Mouse (Mus musculus): ENCODE results near the gene Ttll6. TPM values are rescaled to one million over a fixed set of nuclear protein-coding genes. Genes with fewer than 3 reads are reported as not detected.

Ttll6 gene
- polyA plus RNA-seq, 1 experiment from 2014 or later, result not detected

- 1% methylated on average over 25 of the region's 25 CpGs for WGBS
- H3K36me3 ChIP-seq (ENCODE audit: control insufficient read depth, insufficient read depth, low read length), result no peaks in the 10 kb centered on the region
- no peak overlapping the region for H3K4me3 ChIP-seq (replicated peaks; ENCODE audit: low read depth, low read length)
- H3K27ac ChIP-seq (replicated peaks; ENCODE audit: low read depth, low read length), result no peak overlapping the region
- no peaks in the 10 kb centered on the region for H3K9me3 ChIP-seq (ENCODE audit: control insufficient read depth, low read length)
- no peaks in the 10 kb centered on the region for H3K4me1 ChIP-seq (ENCODE audit: control insufficient read depth, insufficient read depth, low read length)
- no peak for ATAC-seq (ENCODE audit: low FRiP score, low TSS enrichment)
- peaks cover 95% of the 10 kb centered on the region for H3K27me3 ChIP-seq (ENCODE audit: control insufficient read depth, insufficient read depth, low read length)
- DNase-seq, result no peak
- H3K4me2 ChIP-seq (ENCODE audit: low read length), result no peak overlapping the region
- no peak overlapping the region for H3K9ac ChIP-seq (replicated peaks; ENCODE audit: low read length)
Observed at GRCm38 (mm10) chr11:96172511-96173287, 39.1 kb downstream of the Ttll6 start.

DNA sequence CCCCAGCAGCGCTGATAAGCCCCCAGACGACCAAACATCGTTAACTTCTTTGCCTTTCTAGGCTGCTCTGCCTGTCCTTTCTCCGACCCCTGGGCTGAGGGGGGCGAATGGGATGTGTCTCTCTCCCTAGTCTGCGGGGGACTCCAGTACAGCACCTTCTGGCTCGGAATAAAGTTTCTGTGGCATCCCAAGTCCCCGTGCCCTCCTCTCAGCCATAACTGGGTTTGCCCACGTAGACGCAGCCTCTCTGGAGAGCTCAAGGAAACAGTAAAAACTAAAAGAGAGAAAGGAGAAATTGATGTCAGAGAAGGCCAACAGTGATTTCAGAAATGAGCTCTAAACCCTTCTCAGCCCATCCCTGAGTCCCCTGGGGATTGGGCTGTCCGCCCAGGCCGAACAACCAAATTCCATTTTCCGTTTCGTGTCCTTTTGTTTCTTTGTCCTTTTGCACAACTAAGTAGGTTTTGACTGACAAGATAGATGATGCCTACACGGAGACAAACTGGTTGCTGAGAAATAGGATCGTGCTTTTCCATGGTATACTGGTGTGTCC, 39.8 kb downstream of the Ttll6 start:
- H3K4me1 ChIP-seq (ENCODE audit: control insufficient read depth, insufficient read depth, low read length), result no peaks in the 10 kb centered on the region
- DNase-seq, result no peak
- no peaks in the 10 kb centered on the region for H3K36me3 ChIP-seq (ENCODE audit: control insufficient read depth, insufficient read depth, low read length)
- ATAC-seq (ENCODE audit: low FRiP score, low TSS enrichment), result no peak
- no peaks in the 10 kb centered on the region for H3K9me3 ChIP-seq (ENCODE audit: control insufficient read depth, low read length)
- H3K4me3 ChIP-seq (replicated peaks; ENCODE audit: low read depth, low read length), result no peak overlapping the region
- 1% methylated on average over 16 of the region's 16 CpGs for WGBS
- no peak overlapping the region for H3K4me2 ChIP-seq (ENCODE audit: low read length)
- no peak overlapping the region for H3K27ac ChIP-seq (replicated peaks; ENCODE audit: low read depth, low read length)
- no peak overlapping the region for H3K9ac ChIP-seq (replicated peaks; ENCODE audit: low read length)
- peaks cover 96% of the 10 kb centered on the region for H3K27me3 ChIP-seq (ENCODE audit: control insufficient read depth, insufficient read depth, low read length)

DNA sequence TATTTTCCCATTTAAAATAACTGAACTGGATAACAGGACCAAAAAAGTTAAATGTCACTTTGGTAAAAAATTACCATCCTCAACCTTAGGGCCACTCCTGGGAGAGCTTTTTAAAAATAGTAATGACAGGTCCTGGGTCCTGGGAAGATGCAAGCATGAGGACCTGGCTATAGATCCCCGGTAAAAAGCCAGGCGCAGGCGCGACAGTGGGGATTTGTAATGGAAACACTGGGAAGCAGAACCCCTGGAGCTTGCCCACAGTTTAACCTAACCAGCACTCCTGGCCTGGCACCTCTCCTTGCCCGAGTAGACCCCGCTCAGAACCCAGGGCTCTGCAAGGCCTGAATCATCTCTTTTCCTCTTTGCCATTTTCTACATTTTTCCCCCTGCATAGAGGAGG, 41.3 kb downstream of the Ttll6 start:
- H3K27ac ChIP-seq (replicated peaks; ENCODE audit: low read depth, low read length), result no peak overlapping the region
- no peaks in the 10 kb centered on the region for H3K4me1 ChIP-seq (ENCODE audit: control insufficient read depth, insufficient read depth, low read length)
- no peak overlapping the region for H3K4me3 ChIP-seq (replicated peaks; ENCODE audit: low read depth, low read length)
- peaks cover 96% of the 10 kb centered on the region for H3K27me3 ChIP-seq (ENCODE audit: control insufficient read depth, insufficient read depth, low read length)
- no peaks in the 10 kb centered on the region for H3K36me3 ChIP-seq (ENCODE audit: control insufficient read depth, insufficient read depth, low read length)
- DNase-seq (no peak), ATAC-seq (ENCODE audit: low FRiP score, low TSS enrichment) (no peak)
- H3K9ac ChIP-seq (replicated peaks; ENCODE audit: low read length), result no peak overlapping the region
- no peaks in the 10 kb centered on the region for H3K9me3 ChIP-seq (ENCODE audit: control insufficient read depth, low read length)
- no peak overlapping the region for H3K4me2 ChIP-seq (ENCODE audit: low read length)
- WGBS, result 2% methylated on average over 6 of the region's 6 CpGs

GRCm38 (mm10) chr11:96175511-96175910, 41.9 kb downstream of the Ttll6 start:
- no peaks in the 10 kb centered on the region for H3K9me3 ChIP-seq (ENCODE audit: control insufficient read depth, low read length)
- no peak for ATAC-seq (ENCODE audit: low FRiP score, low TSS enrichment)
- no peak overlapping the region for H3K9ac ChIP-seq (replicated peaks; ENCODE audit: low read length)
- DNase-seq, result no peak
- no peaks in the 10 kb centered on the region for H3K36me3 ChIP-seq (ENCODE audit: control insufficient read depth, insufficient read depth, low read length)
- under 1% methylated on average over 17 of the region's 17 CpGs for WGBS
- H3K4me2 ChIP-seq (ENCODE audit: low read length), result no peak overlapping the region
- no peak overlapping the region for H3K4me3 ChIP-seq (replicated peaks; ENCODE audit: low read depth, low read length)
- H3K27ac ChIP-seq (replicated peaks; ENCODE audit: low read depth, low read length), result no peak overlapping the region
- no peaks in the 10 kb centered on the region for H3K4me1 ChIP-seq (ENCODE audit: control insufficient read depth, insufficient read depth, low read length)
- peaks cover 96% of the 10 kb centered on the region for H3K27me3 ChIP-seq (ENCODE audit: control insufficient read depth, insufficient read depth, low read length)

GRCm38 (mm10) chr11:96175951-96176530, 42.5 kb downstream of the Ttll6 start:
- H3K36me3 ChIP-seq (ENCODE audit: control insufficient read depth, insufficient read depth, low read length), result no peaks in the 10 kb centered on the region
- no peak overlapping the region for H3K4me2 ChIP-seq (ENCODE audit: low read length)
- 4% methylated on average over 9 of the region's 9 CpGs for WGBS
- no peaks in the 10 kb centered on the region for H3K9me3 ChIP-seq (ENCODE audit: control insufficient read depth, low read length)
- no peak overlapping the region for H3K9ac ChIP-seq (replicated peaks; ENCODE audit: low read length)
- no peak overlapping the region for H3K27ac ChIP-seq (replicated peaks; ENCODE audit: low read depth, low read length)
- ATAC-seq (ENCODE audit: low FRiP score, low TSS enrichment), result no peak
- H3K4me3 ChIP-seq (replicated peaks; ENCODE audit: low read depth, low read length), result no peak overlapping the region
- DNase-seq, result no peak
- H3K27me3 ChIP-seq (ENCODE audit: control insufficient read depth, insufficient read depth, low read length), result peaks cover 96% of the 10 kb centered on the region
- H3K4me1 ChIP-seq (ENCODE audit: control insufficient read depth, insufficient read depth, low read length), result no peaks in the 10 kb centered on the region

DNA sequence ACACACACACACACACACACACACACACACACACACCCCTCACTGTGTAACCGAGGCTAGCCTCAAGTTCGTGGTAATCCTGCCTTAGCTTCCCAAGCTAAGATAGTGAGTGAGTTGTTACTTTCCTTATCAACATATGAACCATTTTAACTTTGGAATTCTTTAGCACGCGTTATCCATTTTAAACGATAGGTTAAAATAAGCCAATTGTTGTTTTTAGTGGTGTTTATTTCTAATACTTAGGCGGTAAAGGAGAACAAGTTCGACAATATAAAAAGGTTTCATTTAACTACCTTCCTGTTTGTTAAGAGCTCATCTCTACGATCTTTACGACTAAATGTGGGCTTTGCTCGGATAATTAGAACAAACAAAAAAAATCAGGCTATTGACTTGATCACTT, 43.3 kb downstream of the Ttll6 start:
- Histone ChIP-seq H3K4me1 (ENCODE audit: control insufficient read depth, insufficient read depth, low read length) (no peaks in the 10 kb centered on the region), H3K27me3 (ENCODE audit: control insufficient read depth, insufficient read depth, low read length) (peaks cover 96% of the 10 kb centered on the region), H3K9ac (replicated peaks; ENCODE audit: low read length) (no peak overlapping the region), H3K36me3 (ENCODE audit: control insufficient read depth, insufficient read depth, low read length) (no peaks in the 10 kb centered on the region), H3K9me3 (ENCODE audit: control insufficient read depth, low read length) (no peaks in the 10 kb centered on the region), H3K4me2 (ENCODE audit: low read length) (no peak overlapping the region), H3K4me3 (replicated peaks; ENCODE audit: low read depth, low read length) (no peak overlapping the region), H3K27ac (replicated peaks; ENCODE audit: low read depth, low read length) (no peak overlapping the region)
- ATAC-seq (ENCODE audit: low FRiP score, low TSS enrichment) (no peak), DNase-seq (no peak)
- WGBS, result 4% methylated on average over 10 of the region's 10 CpGs

- ATAC-seq (ENCODE audit: low FRiP score, low TSS enrichment) (no peak), DNase-seq (no peak)
Observed at GRCm38 (mm10) chr11:96177546-96178174, 44.1 kb downstream of the Ttll6 start.

GRCm38 (mm10) chr11:96178356-96178755, 44.8 kb downstream of the Ttll6 start:
- 1% methylated on average over 8 of the region's 8 CpGs for WGBS
- ATAC-seq (ENCODE audit: low FRiP score, low TSS enrichment), result no peak

More at GRCm38 (mm10) chr11:96177546-96178174, 44.1 kb downstream of the Ttll6 start:
- Histone ChIP-seq H3K4me3 (replicated peaks; ENCODE audit: low read depth, low read length) (no peak overlapping the region), H3K4me2 (ENCODE audit: low read length) (no peak overlapping the region), H3K9ac (replicated peaks; ENCODE audit: low read length) (no peak overlapping the region), H3K36me3 (ENCODE audit: control insufficient read depth, insufficient read depth, low read length) (no peaks in the 10 kb centered on the region), H3K4me1 (ENCODE audit: control insufficient read depth, insufficient read depth, low read length) (no peaks in the 10 kb centered on the region), H3K27ac (replicated peaks; ENCODE audit: low read depth, low read length) (no peak overlapping the region), H3K9me3 (ENCODE audit: control insufficient read depth, low read length) (no peaks in the 10 kb centered on the region), H3K27me3 (ENCODE audit: control insufficient read depth, insufficient read depth, low read length) (peaks cover 96% of the 10 kb centered on the region)
- WGBS, result under 1% methylated on average over 27 of the region's 27 CpGs

More at GRCm38 (mm10) chr11:96178356-96178755, 44.8 kb downstream of the Ttll6 start:
- Histone ChIP-seq H3K9me3 (ENCODE audit: control insufficient read depth, low read length) (no peaks in the 10 kb centered on the region), H3K27me3 (ENCODE audit: control insufficient read depth, insufficient read depth, low read length) (peaks cover 96% of the 10 kb centered on the region), H3K4me1 (ENCODE audit: control insufficient read depth, insufficient read depth, low read length) (no peaks in the 10 kb centered on the region), H3K36me3 (ENCODE audit: control insufficient read depth, insufficient read depth, low read length) (no peaks in the 10 kb centered on the region), H3K27ac (replicated peaks; ENCODE audit: low read depth, low read length) (no peak overlapping the region), H3K4me3 (replicated peaks; ENCODE audit: low read depth, low read length) (no peak overlapping the region), H3K9ac (replicated peaks; ENCODE audit: low read length) (no peak overlapping the region), H3K4me2 (ENCODE audit: low read length) (no peak overlapping the region)
- DNase-seq, result no peak
